Mouse (Mus musculus) ES-E14 (cell line): ENCODE measurements at regions not wholly inside any gene's neighbourhood (a gene's known extent, or its start where the extent isn't known, plus 50 kb on each side); places are given as distances from the start of the nearest gene placed in this dataset.

ENCODE experiments used
- DNase-seq: peaks from one replicate; pipeline ENCODE4 v3.0.0-alpha.2; 2013; ENCODE audit warnings: low read depth, low spot score
- H3K27ac ChIP-seq: 2 replicates; pipeline ENCODE4 v1.5.1; 2012; ENCODE audit warnings: low read depth, mild to moderate bottlenecking, low read length, moderate library complexity, mixed read lengths; ENCODE audit not compliant: poor library complexity, insufficient read depth, severe bottlenecking
- H3K36me3 ChIP-seq: 2 replicates; pipeline ENCODE4 v1.6.1; 2012; ENCODE audit warnings: mild to moderate bottlenecking, low read length, moderate library complexity, mixed read lengths; ENCODE audit not compliant: control insufficient read depth, poor library complexity, insufficient read depth, severe bottlenecking
- H3K4me1 ChIP-seq, 2 experiments: fragments of 150-350 bp in 1 of 2; sonication (generic) in 1 of 2; 2 replicates each; pipeline ENCODE4 v1.6.1; 2012; ENCODE audit warnings: low read length in 2 of 2, mild to moderate bottlenecking in 1 of 2, mixed read lengths in 1 of 2; ENCODE audit not compliant: control insufficient read depth in 2 of 2, insufficient read depth in 2 of 2, poor library complexity in 1 of 2
- H3K4me3 ChIP-seq, 2 experiments: fragments of 150-350 bp in 1 of 2; sonication (generic) in 1 of 2; 2 replicates each; pipeline ENCODE4 v1.5.1; 2012; ENCODE audit warnings: low read length in 2 of 2, low read depth in 1 of 2, mild to moderate bottlenecking in 1 of 2, mixed read lengths in 1 of 2; ENCODE audit not compliant: insufficient read depth in 1 of 2, poor library complexity in 1 of 2, severe bottlenecking in 1 of 2
- H3K9ac ChIP-seq: 2 replicates; pipeline ENCODE4 v1.6.1; 2012; ENCODE audit warnings: low read depth, mild to moderate bottlenecking, low read length, mixed read lengths; ENCODE audit not compliant: poor library complexity, insufficient read depth, severe bottlenecking
- H3K9me3 ChIP-seq: fragments of 150-350 bp; sonication (generic); 2 replicates; pipeline ENCODE4 v1.6.1; 2012; ENCODE audit warnings: low read depth, mild to moderate bottlenecking, low read length; ENCODE audit not compliant: control insufficient read depth, insufficient read depth
- CHD2 ChIP-seq: IDR thresholded peaks from 2 replicates; pipeline ENCODE4 v1.6.1; 2014; ENCODE audit warnings: mild to moderate bottlenecking, low read depth, low read length, inconsistent platforms
- HCFC1 ChIP-seq: IDR thresholded peaks from 2 replicates; pipeline ENCODE4 v1.6.1; 2012; ENCODE audit warnings: low read length, inconsistent platforms, borderline replicate concordance; ENCODE audit not compliant: insufficient read depth
- MAFK ChIP-seq: IDR thresholded peaks from 2 replicates; pipeline ENCODE4 v1.6.1; 2014; ENCODE audit warnings: mild to moderate bottlenecking, low read depth, low read length, inconsistent platforms; ENCODE audit not compliant: insufficient read depth
- ZC3H11A ChIP-seq: IDR thresholded peaks from 2 replicates; pipeline ENCODE4 v1.6.1; 2012; ENCODE audit warnings: low read depth, mild to moderate bottlenecking, inconsistent platforms, low read length, borderline replicate concordance
- ZNF384 ChIP-seq: IDR thresholded peaks from 2 replicates; pipeline ENCODE4 v1.6.1; 2012; ENCODE audit warnings: low read depth, low read length, inconsistent platforms
- in situ Hi-C, 2 experiments: fragments of 600-800 bp; cut with MboI; formaldehyde crosslinking; loops; one replicate each; pipeline ENCODE4 v1.15.1; 2025; ENCODE audit warnings: low sequenced_read_pairs in 2 of 2, inconsistent platforms in 1 of 2; ENCODE audit not compliant: unreplicated experiment in 2 of 2

GRCm38 (mm10) chr8:26429751-26430327 is 310.5 kb downstream of the Gm45692 start:
- no peak for DNase-seq
- Histone ChIP-seq H3K4me3 (no peak overlapping the region), H3K36me3 (no peaks in the 10 kb centered on the region), H3K4me1 (no peaks in the 10 kb centered on the region), H3K9me3 (no peaks in the 10 kb centered on the region), H3K9ac (no peak overlapping the region), H3K27ac (no peak overlapping the region)
- in situ Hi-C loops = no loop called here
- TF ChIP-seq MAFK = no peak
- TF ChIP-seq ZC3H11A = no peak
- TF ChIP-seq HCFC1 = no peak
- TF ChIP-seq ZNF384 = no peak
- TF ChIP-seq CHD2 = no peak

GRCm38 (mm10) chr8:26432161-26432919 is 313.0 kb downstream of the Gm45692 start:
- DNase-seq = no peak
- no peak overlapping the region for H3K9ac ChIP-seq
- H3K9me3 ChIP-seq = no peaks in the 10 kb centered on the region
- H3K27ac ChIP-seq = no peak overlapping the region
- in situ Hi-C loops = no loop called here
- no peaks in the 10 kb centered on the region for H3K36me3 ChIP-seq
- TF ChIP-seq HCFC1 (no peak), CHD2 (no peak), ZC3H11A (no peak), ZNF384 (no peak), MAFK (no peak)
- H3K4me1 ChIP-seq = no peaks in the 10 kb centered on the region
- H3K4me3 ChIP-seq = no peak overlapping the region

- no peak for DNase-seq
- Histone ChIP-seq H3K9me3 (no peaks in the 10 kb centered on the region), H3K27ac (no peak overlapping the region), H3K4me1 (no peaks in the 10 kb centered on the region), H3K9ac (no peak overlapping the region), H3K4me3 (no peak overlapping the region), H3K36me3 (no peaks in the 10 kb centered on the region)
- TF ChIP-seq HCFC1 (no peak), ZC3H11A (no peak), MAFK (no peak), CHD2 (no peak)
- in situ Hi-C loops = no loop called here
Observed at GRCm38 (mm10) chr8:26436236-26436635, 316.9 kb downstream of the Gm45692 start.

GRCm38 (mm10) chr8:26437571-26437970 is 318.2 kb downstream of the Gm45692 start:
- H3K27ac ChIP-seq = no peak overlapping the region
- no peaks in the 10 kb centered on the region for H3K9me3 ChIP-seq
- no peak overlapping the region for H3K4me3 ChIP-seq
- H3K9ac ChIP-seq = no peak overlapping the region
- no peaks in the 10 kb centered on the region for H3K36me3 ChIP-seq
- DNase-seq = no peak
- TF ChIP-seq MAFK (no peak), HCFC1 (no peak), ZNF384 (no peak), CHD2 (no peak), ZC3H11A (no peak)
- in situ Hi-C loops = no loop called here
- H3K4me1 ChIP-seq = no peaks in the 10 kb centered on the region
